Mouse (Mus musculus): ENCODE measurements at regions not wholly inside any gene's neighbourhood (a gene's known extent, or its start where the extent isn't known, plus 50 kb on each side); places are given as distances from the start of the nearest gene placed in this dataset.

DNA sequence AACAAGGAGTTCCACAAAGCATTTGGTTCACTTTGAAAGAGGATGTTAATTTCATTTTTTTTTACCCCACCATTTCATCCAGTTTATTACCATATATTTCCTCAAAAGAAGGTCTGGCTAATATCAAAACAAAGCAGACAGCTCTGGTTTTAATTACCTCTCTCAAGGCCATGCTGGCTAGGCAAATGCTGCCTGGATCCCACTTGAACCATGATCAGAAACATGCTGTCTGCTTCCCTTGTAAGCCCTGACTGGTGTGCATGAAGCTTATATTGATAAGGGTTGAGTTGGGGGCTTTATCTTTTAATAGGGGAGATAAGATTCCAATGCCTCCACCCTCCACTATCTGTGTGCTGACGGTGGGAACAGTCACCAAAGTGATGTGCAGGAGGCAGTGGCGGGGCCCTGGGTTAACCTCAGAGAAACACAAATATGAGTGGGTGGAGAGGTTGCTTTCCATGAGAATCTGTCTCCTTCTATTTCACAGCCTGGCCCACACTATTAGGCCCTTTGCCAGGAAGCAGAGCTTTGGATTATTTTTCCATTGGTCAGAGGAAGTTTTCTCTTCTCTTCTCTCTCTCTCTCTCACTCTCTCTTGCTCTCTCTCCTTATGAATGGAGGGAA, 194.4 kb downstream of the Ets1 start:
- no peak for TF ChIP-seq CTCF (conservative IDR thresholded peaks at IDR 0.05; ENCODE audit: low read length)
- TF ChIP-seq POU5F1 (IDR thresholded peaks at IDR 0.05; ENCODE audit: borderline replicate concordance, low read length): no peak
